Mouse (Mus musculus) erythroblast, embryonic 14.5 days (primary cell): ENCODE results near the gene Ciao2a.

Source experiments
- GATA1 ChIP-seq: IDR thresholded peaks from 2 replicates; pipeline ENCODE4 v1.6.1; 2012; ENCODE audit warnings: low read length, inconsistent platforms, mixed read lengths
- TAL1 ChIP-seq: IDR thresholded peaks from 3 replicates; pipeline ENCODE4 v1.6.1; 2012; ENCODE audit warnings: low read length, inconsistent platforms, mixed read lengths

- TF ChIP-seq GATA1 (no peak), TAL1 (no peak)
Observed at GRCm38 (mm10) chr9:66142265-66142664, 15.9 kb downstream of the Ciao2a start.
